Mouse (Mus musculus) forebrain, embryonic 16.5 days (tissue): Measurements from ENCODE around the gene Cept1. TPM values are rescaled to one million over a fixed set of nuclear protein-coding genes. Genes with fewer than 3 reads are reported as not detected.

Source experiments
- ATAC-seq: fragments of 200-750 bp; cut with Nextera tagmentation; 2 replicates; pipeline ENCODE4 v1.8.0; 2017; ENCODE audit warnings: mild to moderate bottlenecking, moderate library complexity
- H3K27ac ChIP-seq: fragments of 300-500 bp; sonication (generic); 2 replicates; pipeline ENCODE4 v1.5.1; 2014; ENCODE audit warnings: low read length, control low read depth
- H3K27me3 ChIP-seq: fragments of 300-500 bp; sonication (generic); replicated peaks from 2 replicates; pipeline ENCODE4 v1.6.1; 2014; ENCODE audit warnings: low read length; ENCODE audit not compliant: control insufficient read depth, insufficient read depth
- H3K36me3 ChIP-seq: fragments of 300-500 bp; sonication (generic); 2 replicates; pipeline ENCODE4 v1.6.1; 2014; ENCODE audit not compliant: control insufficient read depth, insufficient read depth
- H3K4me1 ChIP-seq: fragments of 300-500 bp; sonication (generic); replicated peaks from 2 replicates; pipeline ENCODE4 v1.6.1; 2014; ENCODE audit warnings: low read length; ENCODE audit not compliant: control insufficient read depth, insufficient read depth
- H3K4me2 ChIP-seq: fragments of 300-500 bp; sonication (generic); 2 replicates; pipeline ENCODE4 v1.6.1; 2014; ENCODE audit warnings: mild to moderate bottlenecking, low read length, control low read depth
- H3K4me3 ChIP-seq: fragments of 300-500 bp; sonication (generic); replicated peaks from 2 replicates; pipeline ENCODE4 v1.5.1; 2014; ENCODE audit warnings: mild to moderate bottlenecking, low read length, control low read depth
- H3K9ac ChIP-seq: fragments of 300-500 bp; sonication (generic); replicated peaks from 2 replicates; pipeline ENCODE4 v1.6.1; 2014; ENCODE audit warnings: low read depth, low read length, control low read depth
- H3K9me3 ChIP-seq: fragments of 300-500 bp; sonication (generic); 2 replicates; pipeline ENCODE4 v1.6.1; 2016; ENCODE audit warnings: low read length; ENCODE audit not compliant: control insufficient read depth
- WGBS: fragments of 180-500 bp; shearing (Covaris S2); extraction: QIAGEN DNeasy Blood & Tissue Kit; methylation state at CpG from one replicate; pipeline ENCODE4 v1.1.7; 2014; 5-methylcytosine and 5-hydroxymethylcytosine counted together
- polyA plus RNA-seq: library from polyadenylated mRNA; unstranded; fragments of >200 nt; fragmentation: Nextera tagmentation; extraction: Ambion mirVana; gene quantifications from 2 replicates; pipeline ENCODE4 v1.2.1, GENCODE M21; 2015

Gene Cept1
- polyA plus RNA-seq, 1 experiment from 2014 or later, result 45.8 TPM

GRCm38 (mm10) chr3:106547924-106548539 is 430 bp upstream of the Cept1 start:
- Histone ChIP-seq H3K27ac (peak overlapping the region; percentile 97), H3K9me3 (no peaks in the 10 kb centered on the region), H3K36me3 (no peaks in the 10 kb centered on the region), H3K4me1 (peaks cover 12% of the 10 kb centered on the region), H3K27me3 (no peaks in the 10 kb centered on the region), H3K4me3 (peak overlapping the region; percentile 92), H3K4me2 (peak overlapping the region; percentile 66), H3K9ac (peak overlapping the region; percentile 87)
- ATAC-seq, result peak; percentile 24
- under 1% methylated on average over 27 of the region's 27 CpGs for WGBS

- Histone ChIP-seq H3K36me3 (no peaks in the 10 kb centered on the region), H3K27ac (no peak overlapping the region), H3K9me3 (no peaks in the 10 kb centered on the region), H3K4me1 (peaks cover 10% of the 10 kb centered on the region), H3K27me3 (no peaks in the 10 kb centered on the region), H3K4me3 (no peak overlapping the region), H3K4me2 (no peak overlapping the region), H3K9ac (no peak overlapping the region)
- no peak for ATAC-seq
- 91% methylated on average over 8 of the region's 8 CpGs for WGBS
Observed at GRCm38 (mm10) chr3:106544721-106545316, 2.8 kb downstream of the Cept1 start.

- 98% methylated on average over 2 of the region's 2 CpGs for WGBS
- Histone ChIP-seq H3K36me3 (peaks cover under 1% of the 10 kb centered on the region), H3K9me3 (no peaks in the 10 kb centered on the region), H3K4me3 (no peak overlapping the region), H3K27ac (no peak overlapping the region), H3K27me3 (no peaks in the 10 kb centered on the region), H3K4me1 (no peaks in the 10 kb centered on the region), H3K9ac (no peak overlapping the region), H3K4me2 (no peak overlapping the region)
- ATAC-seq, result no peak
Observed at GRCm38 (mm10) chr3:106533277-106533676, 14.3 kb downstream of the Cept1 start.

GRCm38 (mm10) chr3:106528032-106528431 is 19.6 kb downstream of the Cept1 start:
- ATAC-seq, result no peak
- Histone ChIP-seq H3K4me3 (no peak overlapping the region), H3K4me2 (no peak overlapping the region), H3K4me1 (no peaks in the 10 kb centered on the region), H3K36me3 (no peaks in the 10 kb centered on the region), H3K27me3 (no peaks in the 10 kb centered on the region), H3K9ac (no peak overlapping the region), H3K9me3 (no peaks in the 10 kb centered on the region), H3K27ac (no peak overlapping the region)
- WGBS, result 94% methylated on average over 2 of the region's 2 CpGs

- Histone ChIP-seq H3K9ac (no peak overlapping the region), H3K4me3 (no peak overlapping the region), H3K27me3 (no peaks in the 10 kb centered on the region), H3K4me1 (no peaks in the 10 kb centered on the region), H3K9me3 (no peaks in the 10 kb centered on the region), H3K27ac (no peak overlapping the region), H3K4me2 (no peak overlapping the region), H3K36me3 (no peaks in the 10 kb centered on the region)
- 88% methylated on average over 2 of the region's 2 CpGs for WGBS
- no peak for ATAC-seq
Observed at GRCm38 (mm10) chr3:106526411-106526810, 21.2 kb downstream of the Cept1 start.

GRCm38 (mm10) chr3:106522730-106523129 is 24.9 kb downstream of the Cept1 start:
- WGBS, result 97% methylated on average over 1 of the region's 1 CpGs
- Histone ChIP-seq H3K9me3 (no peaks in the 10 kb centered on the region), H3K4me1 (no peaks in the 10 kb centered on the region), H3K27ac (no peak overlapping the region), H3K36me3 (no peaks in the 10 kb centered on the region), H3K9ac (no peak overlapping the region), H3K4me2 (no peak overlapping the region), H3K4me3 (no peak overlapping the region), H3K27me3 (no peaks in the 10 kb centered on the region)
- ATAC-seq, result no peak

- H3K27ac ChIP-seq, result no peak overlapping the region
- H3K4me3 ChIP-seq, result no peak overlapping the region
- H3K27me3 ChIP-seq, result no peaks in the 10 kb centered on the region
- H3K4me2 ChIP-seq, result no peak overlapping the region
- no peaks in the 10 kb centered on the region for H3K9me3 ChIP-seq
- H3K36me3 ChIP-seq, result no peaks in the 10 kb centered on the region
- H3K4me1 ChIP-seq, result no peaks in the 10 kb centered on the region
- ATAC-seq, result no peak
- no peak overlapping the region for H3K9ac ChIP-seq
- 90% methylated on average over 6 of the region's 6 CpGs for WGBS
Observed at GRCm38 (mm10) chr3:106515016-106515415, 32.6 kb downstream of the Cept1 start.

GRCm38 (mm10) chr3:106510669-106511068 is 36.9 kb downstream of the Cept1 start:
- 84% methylated on average over 1 of the region's 1 CpGs for WGBS
- Histone ChIP-seq H3K4me3 (no peak overlapping the region), H3K9me3 (no peaks in the 10 kb centered on the region), H3K36me3 (no peaks in the 10 kb centered on the region), H3K9ac (no peak overlapping the region), H3K4me2 (no peak overlapping the region), H3K27ac (no peak overlapping the region), H3K4me1 (no peaks in the 10 kb centered on the region), H3K27me3 (no peaks in the 10 kb centered on the region)
- no peak for ATAC-seq

- Histone ChIP-seq H3K4me3 (no peak overlapping the region), H3K36me3 (peaks cover 14% of the 10 kb centered on the region), H3K4me1 (no peaks in the 10 kb centered on the region), H3K9ac (no peak overlapping the region), H3K27ac (no peak overlapping the region), H3K27me3 (no peaks in the 10 kb centered on the region), H3K4me2 (no peak overlapping the region), H3K9me3 (no peaks in the 10 kb centered on the region)
- no peak for ATAC-seq
- WGBS, result 97% methylated on average over 2 of the region's 2 CpGs
Observed at GRCm38 (mm10) chr3:106502892-106503291, 44.7 kb downstream of the Cept1 start.
